Comparison of ENCODE assay signal across 28 mouse cellular contexts in genomic region chr17:24056636-24057625, GRCm38 (mm10). TPM values are rescaled to one million over a fixed set of nuclear protein-coding genes. Genes with fewer than 3 reads are reported as not detected.
A peak's percentile ranks its signal among the peaks of the same experiment; 100 is the strongest.
DNase-seq lines count a peak whose midpoint lies in the region; ATAC-seq and TF ChIP-seq lines count a peak whose summit lies in the region.
"Had no signal": no experiment of that assay in that cellular context is flagged by ENCODE, and none has a peak within 500 bp of the region (broad histone marks: within the 10 kb centered on the region; RNA-seq: fewer than 3 reads in every experiment).

No protein-coding gene starts in this region.

- H3K4me3 ChIP-seq in cerebellum, adult 2 months (replicated peaks; ENCODE audit: insufficient read depth, low read depth, low read length), result no peak overlapping the region
- no peak overlapping the region for H3K4me3 ChIP-seq in kidney, adult 2 months (ENCODE audit: insufficient read depth, low read depth, low read length)
- H3K4me3 ChIP-seq in lung, postnatal 0 days (ENCODE audit: low read depth, low read length), result no peak overlapping the region
- H3K4me3 ChIP-seq in stomach, postnatal 0 days (ENCODE audit: low read depth, low read length), result no peak overlapping the region
- H3K4me3 ChIP-seq: embryonic facial prominence, embryonic 10.5 days; layer of hippocampus, adult 2 months; liver, embryonic 13.5 days had no signal

- H3K27ac ChIP-seq in cerebellum, adult 2 months (ENCODE audit: insufficient read depth, low read length), result 0 out of 2 replicates have a peak overlapping the region, but pooled peaks have one; percentile 17
- no peak overlapping the region for H3K27ac ChIP-seq in kidney, adult 2 months (ENCODE audit: insufficient read depth, low read depth, low read length)
- H3K27ac ChIP-seq in lung, postnatal 0 days (ENCODE audit: low read length), result no peak overlapping the region
- H3K27ac ChIP-seq in stomach, postnatal 0 days (replicated peaks), result no peak overlapping the region
- H3K27ac ChIP-seq: embryonic facial prominence, embryonic 10.5 days; kidney, postnatal 0 days; layer of hippocampus, adult 2 months; liver, embryonic 13.5 days had no signal

- no peak for TF ChIP-seq POLR2A in cerebellum, adult 2 months (IDR thresholded peaks at IDR 0.05; ENCODE audit: borderline replicate concordance, insufficient read depth, low read length)
- TF ChIP-seq POLR2A in kidney, adult 2 months (IDR thresholded peaks at IDR 0.05; ENCODE audit: low read depth, low read length), result no peak

- H3K9me3 ChIP-seq in lung, postnatal 0 days (ENCODE audit: low read length), result no peaks in the 10 kb centered on the region
- no peaks in the 10 kb centered on the region for H3K9me3 ChIP-seq in stomach, postnatal 0 days (ENCODE audit: control insufficient read depth, low read length)
- H3K9me3 ChIP-seq: embryonic facial prominence, embryonic 10.5 days; liver, embryonic 13.5 days had no signal

- WGBS in cerebellum, adult 2 months, result 73% methylated on average over 14 of the region's 14 CpGs
- 76% methylated on average over 14 of the region's 14 CpGs for WGBS in kidney, adult 2 months
- WGBS in lung, postnatal 0 days, result 87% methylated on average over 14 of the region's 14 CpGs
- WGBS in stomach, postnatal 0 days, result 87% methylated on average over 14 of the region's 14 CpGs

- H3K27me3 ChIP-seq in cerebellum, adult 2 months (ENCODE audit: control insufficient read depth, insufficient read depth, low read length), result no peaks in the 10 kb centered on the region
- no peaks in the 10 kb centered on the region for H3K27me3 ChIP-seq in kidney, adult 2 months (replicated peaks; ENCODE audit: control insufficient read depth, insufficient read depth, low read length)
- no peaks in the 10 kb centered on the region for H3K27me3 ChIP-seq in lung, postnatal 0 days (replicated peaks; ENCODE audit: insufficient read depth, low read length)
- H3K27me3 ChIP-seq in stomach, postnatal 0 days (ENCODE audit: control insufficient read depth, insufficient read depth, low read length), result no peaks in the 10 kb centered on the region
- H3K27me3 ChIP-seq: liver, embryonic 13.5 days had no signal

- no peak overlapping the region for H3K9ac ChIP-seq in lung, postnatal 0 days (replicated peaks; ENCODE audit: low read depth)
- H3K9ac ChIP-seq in stomach, postnatal 0 days (ENCODE audit: low read length), result no peak overlapping the region
- H3K9ac ChIP-seq: liver, embryonic 13.5 days; lung, embryonic 14.5 days had no signal

- H3K4me2 ChIP-seq in lung, postnatal 0 days (replicated peaks; ENCODE audit: low read depth, low read length), result no peak overlapping the region
- H3K4me2 ChIP-seq in stomach, postnatal 0 days (replicated peaks; ENCODE audit: low read depth), result no peak overlapping the region
- H3K4me2 ChIP-seq: heart, embryonic 11.5 days; liver, embryonic 13.5 days; lung, embryonic 14.5 days; midbrain, embryonic 11.5 days had no signal

- intact Hi-C loops in left cerebral cortex, postnatal 10 days (cut with DNase I), result no loop called here

- peak in 1 of 2 experiments; percentile 32 for DNase-seq in cerebellum, adult 2 months
- DNase-seq in cerebellum, postnatal 36 days, result no peak
- DNase-seq in kidney, adult 2 months, result peak; percentile 47
- no peak for DNase-seq in kidney, postnatal 4 days
- peak; percentile 33 for DNase-seq in lung, postnatal 36 days
- DNase-seq in lung, postnatal 0 days (ENCODE audit: low spot score), result no peak
- DNase-seq in stomach, postnatal 0 days (ENCODE audit: low spot score), result no peak
- DNase-seq in left cerebral cortex, postnatal 10 days (ENCODE audit: extremely low spot score in 1 of 2, low spot score in 2 of 2), result no peak
- DNase-seq: adrenal gland, postnatal 14 days; cerebellum, adult 11 months; gastrocnemius, postnatal 14 days; heart, adult 11 months; liver, embryonic 13.5 days; lung, embryonic 14.5 days; spleen, adult 18-20 months; thymus, postnatal 25 days had no signal

- no peak for TF ChIP-seq CTCF in cerebellum, adult 2 months (IDR thresholded peaks at IDR 0.05; ENCODE audit: borderline replicate concordance, insufficient read depth, low read depth, low read length)
- TF ChIP-seq CTCF in kidney, adult 2 months (conservative IDR thresholded peaks at IDR 0.05; ENCODE audit: insufficient read depth, insufficient read length, low read depth, low read length), result no peak
- no peak for TF ChIP-seq CTCF in lung, postnatal 0 days (IDR thresholded peaks at IDR 0.05)
- TF ChIP-seq CTCF in stomach, postnatal 0 days (IDR thresholded peaks at IDR 0.05; ENCODE audit: low read depth), result no peak

- no peak for ATAC-seq in lung, postnatal 0 days
- peak; percentile 56; the same call in 1 of the 2 replicates for ATAC-seq in stomach, postnatal 0 days (ENCODE audit: low FRiP score, low TSS enrichment)
- ATAC-seq: forebrain, embryonic 16.5 days; hindbrain, embryonic 16.5 days had no signal

- H3K4me1 ChIP-seq in cerebellum, adult 2 months (ENCODE audit: control insufficient read depth, insufficient read depth, low read length), result peaks cover 4% of the 10 kb centered on the region; the same call in 1 of the 2 replicates
- H3K4me1 ChIP-seq in kidney, adult 2 months (ENCODE audit: control insufficient read depth, insufficient read depth, low read length), result no peaks in the 10 kb centered on the region
- no peaks in the 10 kb centered on the region for H3K4me1 ChIP-seq in lung, postnatal 0 days (ENCODE audit: insufficient read depth, low read depth, low read length)
- no peaks in the 10 kb centered on the region for H3K4me1 ChIP-seq in stomach, postnatal 0 days (replicated peaks; ENCODE audit: control insufficient read depth, insufficient read depth)
- H3K4me1 ChIP-seq: embryonic facial prominence, embryonic 10.5 days; liver, embryonic 13.5 days had no signal

- TF ChIP-seq EP300 in lung, postnatal 0 days (IDR thresholded peaks at IDR 0.05), result no peak
- no peak for TF ChIP-seq EP300 in stomach, postnatal 0 days (optimal IDR thresholded peaks at IDR 0.05)

- H3K36me3 ChIP-seq in kidney, adult 2 months (ENCODE audit: control insufficient read depth, insufficient read depth, low read length), result no peaks in the 10 kb centered on the region
- H3K36me3 ChIP-seq in lung, postnatal 0 days (ENCODE audit: insufficient read depth, low read length), result peaks cover 38% of the 10 kb centered on the region
- peaks cover 31% of the 10 kb centered on the region for H3K36me3 ChIP-seq in stomach, postnatal 0 days (ENCODE audit: control insufficient read depth, insufficient read depth, low read length)

RNA-seq across cellular contexts. Expression of gene Kctd5, which starts 16.4 kb away (rescaled TPM):
- 32.8 and 35.6 TPM in 2 replicates for polyA plus RNA-seq in cerebellum, adult 2 months (2012; rRNA removed)
- polyA plus RNA-seq in kidney, adult 2 months (2012; rRNA removed), result 16.1 and 16.5 TPM in 2 replicates
- 34.3 and 36.9 TPM in 2 replicates for polyA plus RNA-seq in lung, postnatal 0 days (2015; fragmentation: Nextera tagmentation; extraction: Ambion mirVana)
- polyA plus RNA-seq in stomach, postnatal 0 days (2015; fragmentation: Nextera tagmentation; extraction: Ambion mirVana), result 44.7 and 45.6 TPM in 2 replicates
- total RNA-seq in left cerebral cortex, postnatal 10 days (2021), result 10 to 100 TPM; 51.9 to 56.8 TPM

RNA-seq across cellular contexts. Expression of gene Prss27, which starts 19.0 kb away (rescaled TPM):
- polyA plus RNA-seq in cerebellum, adult 2 months (2012; rRNA removed), result 0.19 TPM in 1 of 2 replicates, not detected in the other
- 0.16 and 0.30 TPM in 2 replicates for polyA plus RNA-seq in kidney, adult 2 months (2012; rRNA removed)
- 0.18 TPM in 2 replicates for polyA plus RNA-seq in lung, postnatal 0 days (2015; fragmentation: Nextera tagmentation; extraction: Ambion mirVana)
- polyA plus RNA-seq in stomach, postnatal 0 days (2015; fragmentation: Nextera tagmentation; extraction: Ambion mirVana), result 40.8 and 47.1 TPM in 2 replicates
- total RNA-seq in left cerebral cortex, postnatal 10 days (2021), result not detected
- total RNA-seq: common myeloid progenitor, adult 5-6 weeks; gastrocnemius, postnatal 14 days; hematopoietic stem cell, adult 5-6 weeks; layer of hippocampus, adult 2 months; layer of hippocampus, postnatal 25 days; megakaryocyte progenitor cell, adult 5-6 weeks had no signal
- polyA plus RNA-seq: heart, postnatal 0 days; liver, embryonic 13.5 days; midbrain, embryonic 11.5 days had no signal

RNA-seq across cellular contexts. Expression of gene Prss22, which starts 59.0 kb away (rescaled TPM):
- not detected in 2 replicates for polyA plus RNA-seq in cerebellum, adult 2 months (2012; rRNA removed)
- 0.23 and 0.26 TPM in 2 replicates for polyA plus RNA-seq in kidney, adult 2 months (2012; rRNA removed)
- polyA plus RNA-seq in lung, postnatal 0 days (2015; fragmentation: Nextera tagmentation; extraction: Ambion mirVana), result 0.57 and 0.77 TPM in 2 replicates
- 3.4 and 4.8 TPM in 2 replicates for polyA plus RNA-seq in stomach, postnatal 0 days (2015; fragmentation: Nextera tagmentation; extraction: Ambion mirVana)
- under 1 TPM; 0.53 to 0.69 TPM for total RNA-seq in left cerebral cortex, postnatal 10 days (2021)
- total RNA-seq: adrenal gland, postnatal 14 days; common myeloid progenitor, adult 5-6 weeks; gastrocnemius, postnatal 14 days; hematopoietic stem cell, adult 5-6 weeks; layer of hippocampus, adult 2 months; layer of hippocampus, postnatal 25 days; megakaryocyte progenitor cell, adult 5-6 weeks had no signal
- polyA plus RNA-seq: forebrain, embryonic 16.5 days; heart, embryonic 11.5 days; heart, postnatal 0 days; hindbrain, embryonic 16.5 days; liver, embryonic 13.5 days; midbrain, embryonic 11.5 days had no signal

Comparison
In these comparisons a context has a peak if more than half of its experiments do, and no peak if none do; other contexts are left out.
1. DNase-seq: peak in kidney, adult 2 months (single experiment) and lung, postnatal 36 days (single experiment); none in cerebellum, postnatal 36 days (0 of 2), kidney, postnatal 4 days (0 of 2), lung, postnatal 0 days (single experiment), stomach, postnatal 0 days (single experiment) and left cerebral cortex, postnatal 10 days (0 of 2).
2. RNA of gene Prss27, which starts 19.0 kb away (polyA plus RNA-seq): 40.8 to 47.1 TPM in stomach, postnatal 0 days; 0.18 TPM in lung, postnatal 0 days, 0.16 to 0.30 TPM in kidney, adult 2 months and 0.19 TPM in cerebellum, adult 2 months; every median in the first group is over 10 times any median in the second.